Mouse (Mus musculus) limb, embryonic 12.5 days (tissue): ENCODE measurements around the gene Rmi2. TPM values are rescaled to one million over a fixed set of nuclear protein-coding genes. Genes with fewer than 3 reads are reported as not detected.

ENCODE experiments used
- ATAC-seq: fragments of 200-750 bp; cut with Nextera tagmentation; 2 replicates; pipeline ENCODE4 v1.8.0; 2017; ENCODE audit warnings: low read depth, moderate TSS enrichment; ENCODE audit not compliant: insufficient number of reproducible peaks, insufficient read depth, low FRiP score, low TSS enrichment
- H3K27ac ChIP-seq: fragments of 300-500 bp; sonication (generic); 2 replicates; pipeline ENCODE4 v1.5.1; 2016; ENCODE audit warnings: mild to moderate bottlenecking, moderate library complexity
- H3K27me3 ChIP-seq: fragments of 300-500 bp; sonication (generic); 2 replicates; pipeline ENCODE4 v1.6.1; 2016; ENCODE audit warnings: mild to moderate bottlenecking, moderate library complexity
- H3K36me3 ChIP-seq: fragments of 300-500 bp; sonication (generic); 2 replicates; pipeline ENCODE4 v1.6.1; 2016; ENCODE audit warnings: mild to moderate bottlenecking, moderate library complexity
- H3K4me1 ChIP-seq: fragments of 300-500 bp; sonication (generic); replicated peaks from 2 replicates; pipeline ENCODE4 v1.6.1; 2016
- H3K4me2 ChIP-seq: fragments of 300-500 bp; sonication (generic); 2 replicates; pipeline ENCODE4 v1.6.1; 2016; ENCODE audit warnings: mild to moderate bottlenecking, moderate library complexity
- H3K4me3 ChIP-seq: fragments of 300-500 bp; sonication (generic); replicated peaks from 2 replicates; pipeline ENCODE4 v1.5.1; 2016; ENCODE audit warnings: mild to moderate bottlenecking
- H3K9ac ChIP-seq: fragments of 300-500 bp; sonication (generic); replicated peaks from 2 replicates; pipeline ENCODE4 v1.6.1; 2016; ENCODE audit warnings: mild to moderate bottlenecking, moderate library complexity
- H3K9me3 ChIP-seq: fragments of 300-500 bp; sonication (generic); 2 replicates; pipeline ENCODE4 v1.6.1; 2016; ENCODE audit warnings: mild to moderate bottlenecking, moderate library complexity
- WGBS: fragments of 180-500 bp; shearing (Covaris S2); methylation state at CpG from one replicate; pipeline ENCODE4 v1.1.7; 2016; 5-methylcytosine and 5-hydroxymethylcytosine counted together
- polyA plus RNA-seq: library from polyadenylated mRNA; unstranded; fragments of >200 nt; fragmentation: Nextera tagmentation; extraction: Ambion mirVana; gene quantifications from 2 replicates; pipeline ENCODE4 v1.2.1, GENCODE M21; 2016

Rmi2 gene
- polyA plus RNA-seq, 1 experiment from 2014 or later: 5.1 TPM

GRCm38 (mm10) chr16:10805789-10806527 is 28.9 kb upstream of the Rmi2 start, which contains the start of gene Prm1:
Prm1 (minus strand) TSS chr16:10805839.
- Histone ChIP-seq H3K4me2 (no peak within 1 kb of the TSS), H3K9ac (no peak within 1 kb of the TSS), H3K36me3 (no peaks in the 10 kb centered on the region), H3K27me3 (peaks cover 5% of the 10 kb centered on the region; the same call in 1 of the 2 replicates), H3K27ac (peak within 1 kb of the TSS; percentile 71), H3K4me3 (no peak within 1 kb of the TSS), H3K9me3 (no peaks in the 10 kb centered on the region), H3K4me1 (peaks cover 16% of the 10 kb centered on the region)
- ATAC-seq: no peak
- WGBS: 70% methylated on average over 10 of the region's 10 CpGs

DNA sequence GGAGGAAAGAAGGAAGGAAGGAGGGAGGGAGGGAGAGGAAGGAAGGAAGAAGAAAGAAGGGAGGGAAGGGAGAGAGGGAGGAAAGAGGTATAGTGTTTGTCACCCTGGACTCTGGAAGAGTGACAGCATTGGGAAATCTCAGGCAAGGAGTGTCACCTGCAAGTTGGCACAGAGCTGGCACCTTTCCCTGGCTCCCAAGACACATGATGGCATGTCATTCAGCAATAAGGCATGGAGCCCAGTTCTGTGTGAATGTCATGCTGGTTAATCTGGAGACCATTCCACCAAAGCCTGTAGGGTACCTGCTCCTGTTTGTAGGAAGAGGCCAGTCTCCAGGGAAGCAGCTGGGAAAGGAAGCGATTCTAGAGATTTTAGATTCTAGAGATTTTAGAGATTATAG is 24.5 kb upstream of the Rmi2 start:
- H3K36me3 ChIP-seq: no peaks in the 10 kb centered on the region
- H3K4me1 ChIP-seq: peaks cover 23% of the 10 kb centered on the region
- WGBS: 90% methylated on average over 1 of the region's 1 CpGs
- no peak for ATAC-seq
- no peak overlapping the region for H3K4me2 ChIP-seq
- H3K9me3 ChIP-seq: no peaks in the 10 kb centered on the region
- H3K27me3 ChIP-seq: peaks cover 5% of the 10 kb centered on the region; the same call in 1 of the 2 replicates
- H3K4me3 ChIP-seq: no peak overlapping the region
- H3K27ac ChIP-seq: no peak overlapping the region
- no peak overlapping the region for H3K9ac ChIP-seq

DNA sequence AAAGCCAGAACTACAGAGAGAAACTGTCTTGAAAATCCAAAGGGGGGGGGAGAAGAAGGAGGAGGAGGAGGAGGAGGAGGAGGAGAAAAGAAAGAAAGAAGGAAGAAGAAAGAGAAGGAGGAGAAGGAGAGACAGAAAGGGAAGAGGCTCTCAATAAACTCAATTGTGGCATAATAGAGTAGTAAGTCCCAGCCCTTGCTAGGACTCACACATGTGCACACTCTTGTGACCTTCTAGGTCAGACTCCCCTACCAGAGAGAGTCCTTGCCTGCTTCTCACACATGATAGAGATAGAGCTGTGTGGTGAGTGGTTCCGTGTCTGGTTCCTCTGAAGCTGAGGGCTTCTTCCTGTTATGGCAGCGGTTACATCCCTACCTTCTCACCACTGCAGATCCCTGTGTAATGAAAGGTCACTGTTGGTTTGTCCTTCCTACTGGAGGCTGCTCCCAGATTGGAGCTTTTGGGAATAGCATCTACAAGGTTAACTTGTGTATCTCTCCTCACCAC is 21.9 kb upstream of the Rmi2 start, which contains the start of gene Gm11172:
Gene Gm11172 (plus strand): TSS at position 51 of the 507 bp plus-strand sequence.
- Histone ChIP-seq H3K4me1 (0 out of 2 replicates have a peak, but pooled peaks cover 7% of the 10 kb centered on the region), H3K9me3 (no peaks in the 10 kb centered on the region), H3K27me3 (peaks cover 5% of the 10 kb centered on the region; the same call in 1 of the 2 replicates), H3K9ac (no peak within 1 kb of the TSS), H3K4me3 (no peak within 1 kb of the TSS), H3K4me2 (no peak within 1 kb of the TSS), H3K36me3 (no peaks in the 10 kb centered on the region), H3K27ac (no peak within 1 kb of the TSS)
- 93% methylated on average over 2 of the region's 2 CpGs for WGBS
- no peak for ATAC-seq

- WGBS: 82% methylated on average over 4 of the region's 4 CpGs
- peaks cover 5% of the 10 kb centered on the region; the same call in 1 of the 2 replicates for H3K27me3 ChIP-seq
- no peak overlapping the region for H3K4me2 ChIP-seq
- no peaks in the 10 kb centered on the region for H3K36me3 ChIP-seq
- H3K4me3 ChIP-seq: no peak overlapping the region
- no peak overlapping the region for H3K9ac ChIP-seq
- H3K27ac ChIP-seq: no peak overlapping the region
- H3K4me1 ChIP-seq: 0 out of 2 replicates have a peak, but pooled peaks cover 7% of the 10 kb centered on the region
- H3K9me3 ChIP-seq: no peaks in the 10 kb centered on the region
- no peak for ATAC-seq
Measured at GRCm38 (mm10) chr16:10813726-10814125, 21.1 kb upstream of the Rmi2 start.

DNA sequence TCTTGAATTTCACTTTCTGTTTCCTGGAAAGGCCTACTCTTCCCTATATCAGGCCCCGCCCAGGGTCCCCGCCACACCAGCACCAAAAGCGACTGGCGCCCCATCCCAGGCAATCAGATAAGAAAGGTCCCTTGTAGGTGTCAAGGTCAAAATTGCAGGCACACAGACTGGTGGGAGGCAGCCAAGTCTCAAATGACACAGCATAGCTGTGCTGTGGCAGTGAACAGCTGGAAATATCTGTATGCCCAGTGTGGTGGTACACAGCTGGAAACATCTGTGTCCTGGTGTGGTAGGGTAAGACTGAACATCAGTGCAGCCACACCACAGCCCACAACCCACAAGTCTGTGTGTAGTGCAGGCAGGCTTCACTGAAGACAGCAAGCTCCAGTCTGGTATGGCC is 20.0 kb upstream of the Rmi2 start:
- Histone ChIP-seq H3K9ac (no peak overlapping the region), H3K9me3 (no peaks in the 10 kb centered on the region), H3K4me2 (no peak overlapping the region), H3K36me3 (no peaks in the 10 kb centered on the region), H3K4me1 (0 out of 2 replicates have a peak, but pooled peaks cover 7% of the 10 kb centered on the region), H3K4me3 (no peak overlapping the region), H3K27ac (no peak overlapping the region), H3K27me3 (peaks cover 2% of the 10 kb centered on the region; the same call in 1 of the 2 replicates)
- ATAC-seq: no peak
- 70% methylated on average over 4 of the region's 4 CpGs for WGBS

GRCm38 (mm10) chr16:10818579-10819135 is 16.2 kb upstream of the Rmi2 start:
- Histone ChIP-seq H3K27me3 (no peaks in the 10 kb centered on the region), H3K4me2 (no peak overlapping the region), H3K4me1 (peaks cover 13% of the 10 kb centered on the region), H3K9me3 (0 out of 2 replicates have a peak, but pooled peaks cover 2% of the 10 kb centered on the region), H3K27ac (no peak overlapping the region), H3K36me3 (no peaks in the 10 kb centered on the region), H3K9ac (no peak overlapping the region), H3K4me3 (no peak overlapping the region)
- ATAC-seq: no peak
- WGBS: 85% methylated on average over 4 of the region's 4 CpGs

- H3K36me3 ChIP-seq: no peaks in the 10 kb centered on the region
- H3K4me1 ChIP-seq: peaks cover 14% of the 10 kb centered on the region
- H3K9ac ChIP-seq: no peak overlapping the region
- H3K9me3 ChIP-seq: 0 out of 2 replicates have a peak, but pooled peaks cover 2% of the 10 kb centered on the region
- no peak for ATAC-seq
- WGBS: 69% methylated on average over 3 of the region's 3 CpGs
- H3K27me3 ChIP-seq: no peaks in the 10 kb centered on the region
- no peak overlapping the region for H3K4me2 ChIP-seq
- H3K27ac ChIP-seq: no peak overlapping the region
- H3K4me3 ChIP-seq: no peak overlapping the region
Measured at GRCm38 (mm10) chr16:10819966-10820365, 14.9 kb upstream of the Rmi2 start.

GRCm38 (mm10) chr16:10821387-10821786 is 13.5 kb upstream of the Rmi2 start:
- 0 out of 2 replicates have a peak, but pooled peaks cover 2% of the 10 kb centered on the region for H3K9me3 ChIP-seq
- H3K27ac ChIP-seq: peak overlapping the region; percentile 62
- 47% methylated on average over 4 of the region's 4 CpGs for WGBS
- no peak for ATAC-seq
- no peak overlapping the region for H3K4me3 ChIP-seq
- no peak overlapping the region for H3K9ac ChIP-seq
- H3K27me3 ChIP-seq: no peaks in the 10 kb centered on the region
- H3K36me3 ChIP-seq: no peaks in the 10 kb centered on the region
- H3K4me1 ChIP-seq: peaks cover 26% of the 10 kb centered on the region
- no peak overlapping the region for H3K4me2 ChIP-seq

DNA sequence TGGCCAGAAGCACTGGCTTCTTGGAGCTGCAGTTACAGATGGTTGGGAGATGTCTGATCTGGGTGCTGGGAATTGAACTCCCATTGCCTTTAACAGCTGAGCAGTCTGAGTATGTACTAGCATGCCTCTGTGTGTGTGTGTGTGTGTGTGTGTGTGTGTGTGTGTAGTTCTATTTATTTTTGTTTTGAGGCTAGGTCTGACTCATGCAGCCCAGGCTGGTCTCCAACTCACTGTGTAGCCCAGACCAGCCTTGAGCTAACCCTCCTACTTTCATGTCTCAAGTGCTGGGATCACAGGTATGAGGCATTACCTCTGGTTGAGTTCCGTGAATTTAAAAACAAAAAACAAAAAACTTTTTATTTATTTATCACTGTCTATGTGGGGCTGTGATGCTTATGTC is 10.3 kb upstream of the Rmi2 start:
- H3K4me1 ChIP-seq: peaks cover 33% of the 10 kb centered on the region
- no peak overlapping the region for H3K9ac ChIP-seq
- H3K4me3 ChIP-seq: no peak overlapping the region
- no peak overlapping the region for H3K4me2 ChIP-seq
- H3K36me3 ChIP-seq: no peaks in the 10 kb centered on the region
- WGBS: 85% methylated on average over 1 of the region's 1 CpGs
- H3K27me3 ChIP-seq: no peaks in the 10 kb centered on the region
- 0 out of 2 replicates have a peak, but pooled peaks cover 2% of the 10 kb centered on the region for H3K9me3 ChIP-seq
- no peak overlapping the region for H3K27ac ChIP-seq
- ATAC-seq: no peak

DNA sequence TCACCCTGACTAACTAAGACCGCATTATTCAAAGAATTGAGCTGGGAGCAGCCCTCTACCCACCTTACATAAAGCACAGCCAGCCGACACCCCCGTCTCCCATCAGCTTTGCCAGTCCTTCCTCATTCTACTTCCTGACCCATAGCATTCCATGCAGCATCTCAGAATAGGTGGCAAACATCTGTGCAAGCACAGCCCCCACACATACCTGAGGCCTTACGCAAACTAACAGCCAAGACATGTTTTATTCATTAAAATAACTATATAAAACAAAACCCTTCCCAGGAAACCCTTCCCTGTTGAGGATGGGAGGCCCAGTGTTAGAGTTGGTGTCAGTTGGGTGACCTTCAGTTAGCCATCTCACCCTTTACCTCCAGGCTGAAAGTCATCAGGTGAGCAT is 9.0 kb upstream of the Rmi2 start:
- H3K9ac ChIP-seq: no peak overlapping the region
- 0 out of 2 replicates have a peak overlapping the region, but pooled peaks have one; percentile 12 for H3K27ac ChIP-seq
- H3K4me2 ChIP-seq: no peak overlapping the region
- 64% methylated on average over 4 of the region's 4 CpGs for WGBS
- H3K4me3 ChIP-seq: no peak overlapping the region
- ATAC-seq: no peak
- no peaks in the 10 kb centered on the region for H3K36me3 ChIP-seq
- 0 out of 2 replicates have a peak, but pooled peaks cover 2% of the 10 kb centered on the region for H3K9me3 ChIP-seq
- H3K27me3 ChIP-seq: no peaks in the 10 kb centered on the region
- peaks cover 29% of the 10 kb centered on the region for H3K4me1 ChIP-seq

GRCm38 (mm10) chr16:10827269-10827668 is 7.6 kb upstream of the Rmi2 start:
- Histone ChIP-seq H3K27ac (no peak overlapping the region), H3K36me3 (no peaks in the 10 kb centered on the region), H3K4me2 (no peak overlapping the region), H3K9me3 (0 out of 2 replicates have a peak, but pooled peaks cover 2% of the 10 kb centered on the region), H3K4me3 (no peak overlapping the region), H3K9ac (no peak overlapping the region), H3K4me1 (peaks cover 21% of the 10 kb centered on the region), H3K27me3 (no peaks in the 10 kb centered on the region)
- no peak for ATAC-seq
- 89% methylated on average over 9 of the region's 9 CpGs for WGBS
